Mouse (Mus musculus): ENCODE measurements around the gene Dusp16. TPM values are rescaled to one million over a fixed set of nuclear protein-coding genes. Genes with fewer than 3 reads are reported as not detected.
"Not testable (repeated sequence)": the region's sequence is repeated elsewhere in the genome, so short reads cannot be mapped to it uniquely, and the experiment has no call there.

The Dusp16 gene
- polyA plus RNA-seq, 1 experiment, result 11.7 TPM

DNA sequence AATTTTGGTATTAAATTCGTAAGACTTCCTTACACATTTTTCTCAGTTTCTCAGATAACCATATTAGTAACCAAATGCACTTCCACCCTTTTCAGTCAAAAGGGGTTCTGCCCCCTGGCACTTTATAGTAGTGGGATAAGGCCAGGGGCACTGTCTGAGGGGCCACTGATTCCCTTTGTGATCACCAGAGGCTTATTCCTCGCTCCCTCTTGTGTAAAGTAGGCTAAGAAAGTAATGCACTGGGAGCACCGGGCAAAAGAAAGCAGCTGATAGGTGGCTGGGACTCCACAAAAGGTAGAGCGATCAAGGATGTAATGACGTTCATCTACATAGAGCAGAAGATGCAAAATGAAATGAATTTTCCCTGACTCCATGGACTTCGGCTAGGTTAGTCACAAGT, 106.9 kb downstream of the Dusp16 start:
- no peak for TF ChIP-seq CTCF (conservative IDR thresholded peaks at IDR 0.05; ENCODE audit: insufficient read depth, insufficient read length, low read depth, low read length)
- TF ChIP-seq POLR2A (IDR thresholded peaks at IDR 0.05; ENCODE audit: low read depth, low read length), result no peak
- H3K4me3 ChIP-seq (ENCODE audit: insufficient read depth, low read depth, low read length), result no peak overlapping the region
- no peaks in the 10 kb centered on the region for H3K4me1 ChIP-seq (ENCODE audit: control insufficient read depth, insufficient read depth, low read length)
- no peaks in the 10 kb centered on the region for H3K36me3 ChIP-seq (ENCODE audit: control insufficient read depth, insufficient read depth, low read length)
- H3K27ac ChIP-seq (ENCODE audit: insufficient read depth, low read depth, low read length), result no peak overlapping the region
- no peaks in the 10 kb centered on the region for H3K27me3 ChIP-seq (replicated peaks; ENCODE audit: control insufficient read depth, insufficient read depth, low read length)
- DNase-seq, result no peak
- 87% methylated on average over 6 of the region's 6 CpGs for WGBS

DNA sequence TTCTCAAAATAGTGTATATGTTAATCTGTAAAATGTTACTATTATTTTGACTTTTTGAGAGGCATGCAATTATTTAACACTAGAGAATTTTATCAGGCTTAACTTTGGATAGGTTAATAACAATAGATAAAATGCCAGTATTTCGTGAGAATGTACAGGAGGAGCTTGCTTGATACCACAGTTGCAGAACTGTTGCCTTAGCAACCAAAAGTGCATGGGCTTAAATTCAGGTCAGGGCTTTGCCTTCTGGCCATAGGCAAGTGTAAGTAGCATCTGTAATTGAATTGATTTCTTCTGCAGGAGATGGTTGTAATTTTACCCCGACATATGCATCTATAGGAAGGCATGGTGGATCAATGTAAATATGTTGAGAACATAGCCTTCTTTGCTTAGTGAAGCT, 107.4 kb downstream of the Dusp16 start:
- DNase-seq, result no peak
- no peaks in the 10 kb centered on the region for H3K27me3 ChIP-seq (replicated peaks; ENCODE audit: control insufficient read depth, insufficient read depth, low read length)
- H3K4me3 ChIP-seq (ENCODE audit: insufficient read depth, low read depth, low read length), result no peak overlapping the region
- no peaks in the 10 kb centered on the region for H3K4me1 ChIP-seq (ENCODE audit: control insufficient read depth, insufficient read depth, low read length)
- H3K27ac ChIP-seq (ENCODE audit: insufficient read depth, low read depth, low read length), result no peak overlapping the region
- 79% methylated on average over 2 of the region's 2 CpGs for WGBS
- TF ChIP-seq POLR2A (IDR thresholded peaks at IDR 0.05; ENCODE audit: low read depth, low read length) (no peak), CTCF (conservative IDR thresholded peaks at IDR 0.05; ENCODE audit: insufficient read depth, insufficient read length, low read depth, low read length) (no peak)
- H3K36me3 ChIP-seq (ENCODE audit: control insufficient read depth, insufficient read depth, low read length), result no peaks in the 10 kb centered on the region

DNA sequence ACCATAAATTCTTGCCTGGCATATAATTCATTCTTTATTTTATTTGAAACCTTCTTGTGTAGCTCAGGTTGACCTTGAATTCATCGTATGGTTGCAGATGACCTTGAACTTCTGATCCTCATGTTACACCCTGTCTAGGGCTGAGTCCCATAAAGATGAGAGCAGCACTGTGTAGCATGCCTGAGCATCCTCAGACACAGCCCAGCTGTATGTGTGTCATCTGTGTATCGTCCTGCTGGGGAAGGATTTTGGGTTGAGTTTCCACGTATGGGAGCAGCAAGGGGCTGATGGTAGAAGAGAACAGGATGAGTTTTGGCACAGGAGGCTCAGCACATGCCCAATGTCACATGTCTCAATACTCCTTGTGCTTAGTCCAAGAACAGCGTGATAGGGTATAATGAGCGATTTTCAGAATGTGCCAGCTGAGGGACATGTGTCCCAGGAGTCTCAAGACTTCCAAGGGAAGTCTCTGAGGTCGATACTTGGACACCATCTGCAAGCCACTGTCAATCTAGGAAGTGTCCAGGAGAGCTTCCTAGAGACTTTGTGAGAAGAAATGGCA, 108.0 kb downstream of the Dusp16 start:
- TF ChIP-seq CTCF (conservative IDR thresholded peaks at IDR 0.05; ENCODE audit: insufficient read depth, insufficient read length, low read depth, low read length), result no peak
- TF ChIP-seq POLR2A (IDR thresholded peaks at IDR 0.05; ENCODE audit: low read depth, low read length), result no peak
- H3K4me3 ChIP-seq (ENCODE audit: insufficient read depth, low read depth, low read length), result no peak overlapping the region
- 68% methylated on average over 6 of the region's 6 CpGs for WGBS
- no peaks in the 10 kb centered on the region for H3K4me1 ChIP-seq (ENCODE audit: control insufficient read depth, insufficient read depth, low read length)
- no peaks in the 10 kb centered on the region for H3K36me3 ChIP-seq (ENCODE audit: control insufficient read depth, insufficient read depth, low read length)
- DNase-seq, result no peak
- no peak overlapping the region for H3K27ac ChIP-seq (ENCODE audit: insufficient read depth, low read depth, low read length)
- no peaks in the 10 kb centered on the region for H3K27me3 ChIP-seq (replicated peaks; ENCODE audit: control insufficient read depth, insufficient read depth, low read length)

DNA sequence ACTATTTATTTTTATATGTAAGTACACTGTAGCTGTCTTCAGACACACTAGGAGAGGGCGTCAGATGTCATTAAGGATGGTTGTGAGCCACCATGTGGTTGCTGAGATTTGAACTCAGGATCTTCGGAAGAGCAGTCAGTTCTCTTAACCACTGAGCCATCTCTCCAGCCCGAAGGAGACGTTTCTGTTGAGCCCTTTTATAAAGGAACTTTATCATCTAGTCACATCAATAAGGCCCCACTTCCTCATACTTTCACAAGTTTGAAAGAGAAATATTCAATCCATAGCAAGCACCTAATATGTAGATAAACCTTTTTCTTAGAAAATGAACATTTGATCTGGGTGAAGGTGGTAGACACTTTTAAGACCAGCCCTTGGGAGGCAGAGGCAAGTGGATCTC, 113.1 kb downstream of the Dusp16 start:
- H3K4me3 ChIP-seq (ENCODE audit: insufficient read depth, low read depth, low read length); H3K27ac ChIP-seq (ENCODE audit: insufficient read depth, low read depth, low read length); H3K36me3 ChIP-seq (ENCODE audit: control insufficient read depth, insufficient read depth, low read length); DNase-seq; H3K4me1 ChIP-seq (ENCODE audit: control insufficient read depth, insufficient read depth, low read length); H3K27me3 ChIP-seq (replicated peaks; ENCODE audit: control insufficient read depth, insufficient read depth, low read length): not testable (repeated sequence)
- WGBS, result 89% methylated on average over 4 of the region's 4 CpGs

DNA sequence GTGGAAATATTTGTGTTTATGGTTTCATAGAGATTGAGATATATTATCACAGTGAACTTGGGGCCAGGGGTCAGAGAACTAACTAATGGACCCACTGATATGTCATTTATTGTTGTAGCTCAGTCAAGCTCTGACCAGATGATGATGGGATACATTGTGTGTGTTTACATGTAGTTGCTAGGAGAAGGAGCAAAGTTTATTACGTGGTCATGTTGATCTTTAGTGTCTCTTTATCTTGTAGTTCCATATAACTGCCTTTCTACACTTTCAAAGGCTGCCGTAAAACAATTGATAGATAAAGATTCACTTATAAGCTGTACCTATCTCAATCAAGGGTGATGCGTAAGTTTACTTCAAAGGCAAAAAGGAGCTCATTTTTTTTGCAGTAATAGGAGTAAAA, 114.4 kb downstream of the Dusp16 start:
- no peak overlapping the region for H3K27ac ChIP-seq (ENCODE audit: insufficient read depth, low read depth, low read length)
- 84% methylated on average over 3 of the region's 3 CpGs for WGBS
- H3K4me3 ChIP-seq (ENCODE audit: insufficient read depth, low read depth, low read length), result no peak overlapping the region
- H3K36me3 ChIP-seq (ENCODE audit: control insufficient read depth, insufficient read depth, low read length), result no peaks in the 10 kb centered on the region
- DNase-seq, result no peak
- no peaks in the 10 kb centered on the region for H3K27me3 ChIP-seq (replicated peaks; ENCODE audit: control insufficient read depth, insufficient read depth, low read length)
- no peak for TF ChIP-seq POLR2A (IDR thresholded peaks at IDR 0.05; ENCODE audit: low read depth, low read length)
- no peak for TF ChIP-seq CTCF (conservative IDR thresholded peaks at IDR 0.05; ENCODE audit: insufficient read depth, insufficient read length, low read depth, low read length)
- no peaks in the 10 kb centered on the region for H3K4me1 ChIP-seq (ENCODE audit: control insufficient read depth, insufficient read depth, low read length)

DNA sequence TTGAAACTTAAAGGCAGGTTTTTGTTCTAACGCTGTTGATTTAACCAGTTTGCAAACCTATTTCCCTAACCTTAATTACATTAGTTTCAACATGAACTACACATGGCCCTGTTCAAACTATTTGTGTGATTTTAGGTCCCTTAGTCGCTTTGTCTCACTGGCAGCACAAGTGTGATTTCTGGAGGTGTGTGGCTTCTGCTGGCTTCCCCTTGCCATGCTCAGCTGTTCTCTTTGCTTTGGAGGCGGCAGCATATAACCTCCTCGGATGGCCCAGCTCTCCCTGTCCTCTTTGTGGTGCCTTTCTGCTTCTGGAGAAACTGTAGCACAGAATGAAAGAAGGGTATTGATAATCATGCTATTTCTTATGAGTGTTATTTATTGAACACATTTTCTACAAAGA, 114.9 kb downstream of the Dusp16 start:
- Histone ChIP-seq H3K4me1 (ENCODE audit: control insufficient read depth, insufficient read depth, low read length) (no peaks in the 10 kb centered on the region), H3K27ac (ENCODE audit: insufficient read depth, low read depth, low read length) (no peak overlapping the region), H3K36me3 (ENCODE audit: control insufficient read depth, insufficient read depth, low read length) (no peaks in the 10 kb centered on the region), H3K4me3 (ENCODE audit: insufficient read depth, low read depth, low read length) (no peak overlapping the region), H3K27me3 (replicated peaks; ENCODE audit: control insufficient read depth, insufficient read depth, low read length) (no peaks in the 10 kb centered on the region)
- no peak for DNase-seq
- 89% methylated on average over 4 of the region's 4 CpGs for WGBS
- no peak for TF ChIP-seq POLR2A (IDR thresholded peaks at IDR 0.05; ENCODE audit: low read depth, low read length)

DNA sequence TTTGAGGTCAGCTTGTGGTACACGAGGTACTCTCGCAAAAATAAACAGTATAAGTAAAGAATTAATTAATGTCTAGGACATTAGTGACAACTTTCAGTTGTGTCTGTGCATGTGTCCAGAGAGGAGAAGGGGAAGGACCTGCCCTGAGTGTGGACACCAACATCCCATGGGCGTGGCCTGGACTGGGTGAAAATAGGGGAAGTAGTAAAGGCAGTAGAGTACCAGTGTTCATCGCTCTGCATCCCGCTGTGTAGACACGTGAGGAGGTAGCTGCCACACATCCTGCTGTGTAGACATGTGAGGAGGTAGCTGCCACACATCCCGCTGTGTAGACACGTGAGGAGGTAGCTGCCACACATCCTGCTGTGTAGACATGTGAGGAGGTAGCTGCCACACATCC, 118.7 kb downstream of the Dusp16 start:
- DNase-seq, result not testable (repeated sequence)
- 91% methylated on average over 8 of the region's 8 CpGs for WGBS

DNA sequence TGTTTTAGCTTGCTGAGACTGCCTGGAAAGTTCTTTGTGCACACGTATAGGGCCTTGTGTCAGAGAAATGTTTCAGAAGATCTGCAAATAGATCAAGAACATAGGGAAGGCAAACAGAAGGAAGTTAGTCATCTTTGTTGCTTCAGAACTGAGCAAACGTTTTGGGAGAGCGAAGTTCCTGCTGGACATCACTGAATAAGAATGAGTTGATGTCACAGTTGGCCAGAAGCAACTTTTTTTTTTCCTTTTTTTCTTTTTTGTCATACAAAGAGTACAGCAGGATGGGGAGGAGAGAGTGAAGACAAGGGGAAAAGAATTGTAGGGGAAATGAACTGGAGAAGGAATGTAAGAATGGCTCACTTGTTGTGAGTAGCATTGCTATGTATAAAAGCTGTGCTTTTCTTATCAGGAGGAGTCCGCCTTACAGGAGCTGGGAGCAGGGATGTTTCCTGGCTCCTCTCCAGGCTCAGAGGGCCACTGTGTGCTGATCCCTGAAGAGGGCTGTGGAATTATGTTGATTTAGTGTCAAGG, 121.5 kb downstream of the Dusp16 start:
- Histone ChIP-seq H3K27ac (ENCODE audit: insufficient read depth, low read depth, low read length) (no peak overlapping the region), H3K36me3 (ENCODE audit: control insufficient read depth, insufficient read depth, low read length) (no peaks in the 10 kb centered on the region), H3K4me1 (ENCODE audit: control insufficient read depth, insufficient read depth, low read length) (no peaks in the 10 kb centered on the region; the same call in 1 of the 2 replicates), H3K27me3 (replicated peaks; ENCODE audit: control insufficient read depth, insufficient read depth, low read length) (no peaks in the 10 kb centered on the region), H3K4me3 (ENCODE audit: insufficient read depth, low read depth, low read length) (no peak overlapping the region)
- no peak for TF ChIP-seq CTCF (conservative IDR thresholded peaks at IDR 0.05; ENCODE audit: insufficient read depth, insufficient read length, low read depth, low read length)
- no peak for TF ChIP-seq POLR2A (IDR thresholded peaks at IDR 0.05; ENCODE audit: low read depth, low read length)
- WGBS, result 46% methylated on average over 4 of the region's 4 CpGs
- peak; percentile 33 for DNase-seq

More for the DNA sequence above, 118.7 kb downstream of the Dusp16 start:
- H3K4me1 ChIP-seq (ENCODE audit: control insufficient read depth, insufficient read depth, low read length); H3K36me3 ChIP-seq (ENCODE audit: control insufficient read depth, insufficient read depth, low read length); H3K4me3 ChIP-seq (ENCODE audit: insufficient read depth, low read depth, low read length); H3K27ac ChIP-seq (ENCODE audit: insufficient read depth, low read depth, low read length); H3K27me3 ChIP-seq (replicated peaks; ENCODE audit: control insufficient read depth, insufficient read depth, low read length): not testable (repeated sequence)
